Mouse (Mus musculus) midbrain, postnatal 0 days (tissue): ENCODE results near the gene Arhgef17. TPM values are rescaled to one million over a fixed set of nuclear protein-coding genes. Genes with fewer than 3 reads are reported as not detected.

Source experiments
- ATAC-seq: fragments of 200-750 bp; cut with Nextera tagmentation; 2 replicates; pipeline ENCODE4 v1.8.0; 2017; ENCODE audit warnings: moderate number of reproducible peaks, mild to moderate bottlenecking, moderate TSS enrichment, moderate library complexity; ENCODE audit not compliant: low FRiP score
- DNase-seq: peaks from one replicate; pipeline ENCODE4 v3.0.0-alpha.2; 2015; ENCODE audit warnings: low spot score
- H3K27ac ChIP-seq: fragments of 300-500 bp; sonication (generic); 2 replicates; pipeline ENCODE4 v1.5.1; 2014; ENCODE audit warnings: low read depth, mild to moderate bottlenecking, low read length, mixed read lengths
- H3K27me3 ChIP-seq: fragments of 300-500 bp; sonication (generic); 2 replicates; pipeline ENCODE4 v1.6.1; 2014; ENCODE audit warnings: low read length, control low read depth, mixed read lengths; ENCODE audit not compliant: insufficient read depth
- H3K36me3 ChIP-seq: fragments of 300-500 bp; sonication (generic); 2 replicates; pipeline ENCODE4 v1.6.1; 2014; ENCODE audit warnings: low read length, control low read depth, mixed read lengths; ENCODE audit not compliant: insufficient read depth
- H3K4me1 ChIP-seq: fragments of 300-500 bp; sonication (generic); 2 replicates; pipeline ENCODE4 v1.6.1; 2014; ENCODE audit warnings: mild to moderate bottlenecking, control low read depth, antibody characterized with exemption, low read length, mixed read lengths; ENCODE audit not compliant: insufficient read depth
- H3K4me2 ChIP-seq: fragments of 300-500 bp; sonication (generic); 2 replicates; pipeline ENCODE4 v1.6.1; 2014; ENCODE audit warnings: low read depth, mild to moderate bottlenecking, low read length, mixed read lengths; ENCODE audit not compliant: poor library complexity, severe bottlenecking
- H3K4me3 ChIP-seq: fragments of 300-500 bp; sonication (generic); 2 replicates; pipeline ENCODE4 v1.5.1; 2014; ENCODE audit warnings: low read depth, mild to moderate bottlenecking, low read length, moderate library complexity
- H3K9ac ChIP-seq: fragments of 300-500 bp; sonication (generic); replicated peaks from 2 replicates; pipeline ENCODE4 v1.6.1; 2014; ENCODE audit warnings: mild to moderate bottlenecking, low read length, moderate library complexity, mixed read lengths; ENCODE audit not compliant: poor library complexity, severe bottlenecking
- H3K9me3 ChIP-seq: fragments of 300-500 bp; sonication (generic); 2 replicates; pipeline ENCODE4 v1.6.1; 2016; ENCODE audit warnings: low read length, control low read depth
- CTCF ChIP-seq: IDR thresholded peaks from 2 replicates; pipeline ENCODE4 v1.5.1; 2016; ENCODE audit warnings: antibody characterized with exemption, mild to moderate bottlenecking
- WGBS: fragments of 180-500 bp; shearing (Covaris S2); extraction: QIAGEN DNeasy Blood & Tissue Kit; methylation state at CpG from one replicate; pipeline ENCODE4 v1.1.7; 2014; 5-methylcytosine and 5-hydroxymethylcytosine counted together
- polyA plus RNA-seq: library from polyadenylated mRNA; unstranded; fragments of >200 nt; fragmentation: Nextera tagmentation; extraction: Ambion mirVana; gene quantifications from 2 replicates; pipeline ENCODE4 v1.2.1, GENCODE M21; 2015
- total RNA-seq: library from RNA; depleted of rRNA; stranded (reverse); fragments of >200 nt; gene quantifications from 2 replicates; pipeline ENCODE4 v1.2.3, GENCODE M21; 2014

Arhgef17 gene
- total and polyA plus RNA-seq, 2 experiments from 2014 or later, result 16.3 to 89.1 TPM

DNA sequence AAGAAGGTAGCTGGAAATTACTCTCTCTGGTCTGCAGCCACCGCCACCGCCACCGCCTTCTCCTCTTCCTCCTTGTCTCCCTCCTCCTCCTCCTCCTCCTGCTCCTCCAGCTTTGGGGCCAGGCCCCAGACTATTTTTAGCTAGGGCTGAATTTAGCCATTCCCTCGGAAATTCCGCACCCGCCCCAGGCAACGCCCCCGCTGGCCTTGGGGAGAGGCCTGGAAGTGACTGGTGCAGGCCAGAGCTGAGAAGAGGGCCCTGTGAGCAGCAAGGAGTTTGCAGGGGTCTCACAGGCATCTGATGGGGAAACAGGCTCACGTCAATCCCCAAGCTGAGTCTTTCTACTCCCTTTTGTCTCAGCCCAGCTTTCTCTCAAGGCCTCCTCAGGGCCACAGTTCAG lies 13.7 kb downstream of the Arhgef17 start:
- no peak for ATAC-seq
- Histone ChIP-seq H3K27ac (no peak overlapping the region), H3K4me1 (no peaks in the 10 kb centered on the region), H3K9ac (no peak overlapping the region), H3K36me3 (no peaks in the 10 kb centered on the region), H3K27me3 (no peaks in the 10 kb centered on the region), H3K4me2 (no peak overlapping the region), H3K4me3 (no peak overlapping the region), H3K9me3 (no peaks in the 10 kb centered on the region)
- no peak for TF ChIP-seq CTCF
- 62% methylated on average over 9 of the region's 9 CpGs for WGBS
- no peak for DNase-seq

DNA sequence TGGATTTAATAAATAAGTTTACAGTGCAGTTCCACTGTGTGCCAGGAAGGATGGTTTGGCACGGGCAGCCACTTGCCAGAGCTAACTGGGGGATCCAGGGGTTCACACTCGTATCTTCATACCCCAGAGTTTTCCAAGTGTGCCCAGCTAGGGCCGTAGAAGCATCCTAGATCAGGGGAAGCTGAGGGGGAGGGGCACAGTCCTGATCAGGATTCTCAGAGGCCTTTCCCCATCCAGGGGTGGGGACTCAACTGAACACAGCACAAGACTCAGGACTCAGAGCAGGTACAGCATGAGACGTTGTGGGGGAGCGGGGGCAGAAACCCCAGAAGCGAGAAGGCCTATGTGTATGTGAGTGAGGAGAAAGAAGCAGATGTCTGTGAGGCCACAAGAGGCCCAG lies 14.2 kb downstream of the Arhgef17 start:
- DNase-seq, result no peak
- H3K27me3 ChIP-seq, result no peaks in the 10 kb centered on the region
- H3K4me1 ChIP-seq, result no peaks in the 10 kb centered on the region
- no peak overlapping the region for H3K4me3 ChIP-seq
- ATAC-seq, result peak; percentile 34; the same call in 1 of the 2 replicates
- TF ChIP-seq CTCF, result no peak
- no peak overlapping the region for H3K27ac ChIP-seq
- H3K9ac ChIP-seq, result no peak overlapping the region
- no peak overlapping the region for H3K4me2 ChIP-seq
- 69% methylated on average over 6 of the region's 6 CpGs for WGBS
- no peaks in the 10 kb centered on the region for H3K9me3 ChIP-seq
- no peaks in the 10 kb centered on the region for H3K36me3 ChIP-seq

DNA sequence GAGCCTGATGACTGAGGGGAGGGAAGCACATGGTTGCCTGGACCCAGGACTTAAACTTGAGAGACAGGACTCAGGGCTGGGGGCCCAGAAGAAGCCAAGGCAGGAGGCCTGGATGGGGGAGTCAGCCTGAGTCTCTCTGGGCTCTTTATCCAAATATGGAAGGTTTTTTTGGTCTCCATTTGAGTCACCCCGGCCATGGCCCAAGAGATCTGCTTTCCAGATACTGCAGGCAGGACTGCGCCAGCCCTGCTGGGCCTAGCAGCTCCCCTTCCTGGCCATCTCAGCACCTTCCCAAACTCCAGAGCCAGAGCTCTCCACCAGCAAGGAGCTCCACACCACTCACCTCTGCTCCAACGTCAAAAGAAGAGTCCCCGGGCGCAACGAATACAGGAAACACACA lies 15.4 kb downstream of the Arhgef17 start:
- no peaks in the 10 kb centered on the region for H3K4me1 ChIP-seq
- no peak overlapping the region for H3K4me3 ChIP-seq
- no peak overlapping the region for H3K9ac ChIP-seq
- no peak overlapping the region for H3K4me2 ChIP-seq
- H3K9me3 ChIP-seq, result no peaks in the 10 kb centered on the region
- H3K27me3 ChIP-seq, result no peaks in the 10 kb centered on the region
- no peak for DNase-seq
- ATAC-seq, result no peak
- 91% methylated on average over 6 of the region's 6 CpGs for WGBS
- TF ChIP-seq CTCF, result no peak
- H3K36me3 ChIP-seq, result no peaks in the 10 kb centered on the region
- H3K27ac ChIP-seq, result no peak overlapping the region

DNA sequence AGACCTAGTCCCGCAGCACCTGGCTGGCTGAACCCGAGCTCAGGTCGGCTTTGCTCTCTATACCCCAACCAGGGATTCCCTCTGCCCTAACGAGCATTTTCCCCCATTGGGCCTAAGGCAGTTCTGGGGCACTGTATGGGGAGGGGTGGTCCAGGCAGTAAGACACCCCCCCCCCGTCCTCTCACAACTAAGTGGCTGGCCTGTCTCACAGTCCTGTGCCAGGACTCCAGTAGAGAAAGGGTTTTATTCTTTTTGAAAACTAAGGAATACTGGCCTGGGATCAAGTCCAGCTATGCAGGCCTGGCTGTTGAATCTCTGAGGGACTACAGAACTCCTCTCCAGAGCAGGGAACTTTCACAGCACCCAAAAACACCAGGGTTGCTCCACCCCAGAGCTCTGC lies 16.7 kb downstream of the Arhgef17 start:
- peak; percentile 54 for DNase-seq
- H3K27me3 ChIP-seq, result no peaks in the 10 kb centered on the region
- H3K4me1 ChIP-seq, result no peaks in the 10 kb centered on the region
- no peak overlapping the region for H3K4me3 ChIP-seq
- no peaks in the 10 kb centered on the region for H3K9me3 ChIP-seq
- no peak overlapping the region for H3K4me2 ChIP-seq
- 62% methylated on average over 5 of the region's 5 CpGs for WGBS
- no peaks in the 10 kb centered on the region for H3K36me3 ChIP-seq
- TF ChIP-seq CTCF, result no peak
- no peak overlapping the region for H3K9ac ChIP-seq
- ATAC-seq, result no peak
- no peak overlapping the region for H3K27ac ChIP-seq

DNA sequence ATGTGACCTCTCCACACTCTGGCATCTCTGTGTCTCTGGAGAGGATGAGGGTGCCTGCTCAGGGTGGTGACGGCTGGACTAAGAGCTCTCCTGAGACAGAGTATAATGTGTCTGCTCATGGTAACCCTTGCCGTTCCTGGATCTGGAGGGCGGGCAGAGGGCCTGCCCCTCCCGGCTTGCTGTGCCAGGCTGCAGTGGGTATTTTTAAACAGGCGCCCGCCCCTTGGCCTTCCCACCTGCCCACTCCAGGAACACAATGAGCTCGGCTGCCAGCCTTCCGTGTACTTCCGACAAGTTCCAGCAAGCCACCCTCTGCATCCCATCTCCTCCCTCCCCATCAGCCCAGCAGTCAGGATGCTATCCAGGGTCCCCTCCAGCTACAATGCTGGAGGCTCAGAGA lies 20.1 kb downstream of the Arhgef17 start:
- H3K4me2 ChIP-seq, result no peak overlapping the region
- H3K36me3 ChIP-seq, result no peaks in the 10 kb centered on the region
- no peak overlapping the region for H3K9ac ChIP-seq
- ATAC-seq (no peak), DNase-seq (no peak)
- no peak overlapping the region for H3K27ac ChIP-seq
- 43% methylated on average over 9 of the region's 9 CpGs for WGBS
- no peaks in the 10 kb centered on the region for H3K4me1 ChIP-seq
- TF ChIP-seq CTCF, result no peak
- H3K27me3 ChIP-seq, result no peaks in the 10 kb centered on the region
- H3K9me3 ChIP-seq, result no peaks in the 10 kb centered on the region
- no peak overlapping the region for H3K4me3 ChIP-seq

DNA sequence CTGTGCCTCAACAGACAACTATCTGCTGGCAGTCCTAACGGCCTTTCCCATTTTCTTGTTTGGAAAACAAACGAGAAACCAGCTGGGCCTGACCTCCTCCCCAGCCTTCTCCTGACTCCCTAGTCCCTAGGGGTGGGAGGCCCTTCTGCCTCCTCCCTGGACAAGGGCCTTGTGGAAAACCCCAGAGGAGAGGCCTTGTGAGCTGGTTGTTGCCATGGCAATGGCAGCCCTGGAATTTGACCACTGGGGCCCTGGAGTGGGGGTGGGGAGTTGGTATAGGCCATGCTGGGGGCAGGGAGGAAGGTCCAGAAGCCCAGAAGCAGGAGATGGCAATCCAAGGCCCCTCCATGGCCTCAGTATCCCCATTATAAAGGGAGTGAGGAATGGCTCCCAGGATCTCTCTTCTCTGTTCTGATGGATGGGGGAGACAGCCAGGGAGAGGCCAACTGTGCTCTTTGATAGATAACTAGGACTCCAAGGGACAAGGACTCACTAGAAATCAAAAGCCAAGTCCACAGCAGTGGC lies 20.6 kb downstream of the Arhgef17 start:
- H3K27ac ChIP-seq, result no peak overlapping the region
- no peaks in the 10 kb centered on the region for H3K36me3 ChIP-seq

More for the DNA sequence above, 20.6 kb downstream of the Arhgef17 start:
- 10% methylated on average over 2 of the region's 2 CpGs for WGBS
- Histone ChIP-seq H3K4me2 (no peak overlapping the region), H3K4me3 (no peak overlapping the region), H3K4me1 (no peaks in the 10 kb centered on the region), H3K9me3 (no peaks in the 10 kb centered on the region), H3K9ac (no peak overlapping the region), H3K27me3 (no peaks in the 10 kb centered on the region)
- ATAC-seq (no peak), DNase-seq (no peak)
- no peak for TF ChIP-seq CTCF
